In genomic region chr2:79523441-79523840, GRCm38 (mm10) we compare ENCODE assay signal across 13 mouse cellular contexts.
"Had no signal": no experiment of that assay in that cellular context is flagged by ENCODE, and none has a peak within 500 bp of the region (broad histone marks: within the 10 kb centered on the region; RNA-seq: fewer than 3 reads in every experiment).

No protein-coding gene starts in this region.

- ATAC-seq: inflammation-experienced regulatory T-cells, adult 6 months; liver, embryonic 12.5 days had no signal

- H3K36me3 ChIP-seq: liver, embryonic 12.5 days; midbrain, embryonic 10.5 days; neural tube, embryonic 12.5 days had no signal

- H3K4me3 ChIP-seq: layer of hippocampus, adult 2 months; liver, embryonic 12.5 days; midbrain, embryonic 10.5 days; neural tube, embryonic 12.5 days had no signal

- H3K27me3 ChIP-seq: liver, embryonic 12.5 days; neural tube, embryonic 12.5 days had no signal

- H3K4me2 ChIP-seq: liver, embryonic 12.5 days; lung, embryonic 14.5 days; neural tube, embryonic 12.5 days had no signal

- DNase-seq: lung, embryonic 14.5 days; lung, postnatal 10 days; lung, postnatal 4 days; midbrain, embryonic 14.5 days; right cerebral cortex, postnatal 4 days; spleen, adult 18-20 months; thymus, adult 2 months; thymus, postnatal 25 days had no signal
